Mouse (Mus musculus) lung, embryonic 16.5 days (tissue): ENCODE data around the gene Nkd2. TPM values are rescaled to one million over a fixed set of nuclear protein-coding genes. Genes with fewer than 3 reads are reported as not detected.

Experiments used
- ATAC-seq: fragments of 200-750 bp; cut with Nextera tagmentation; 2 replicates; pipeline ENCODE4 v1.8.0; 2017; ENCODE audit warnings: low read depth, mild to moderate bottlenecking, moderate library complexity
- H3K27ac ChIP-seq: fragments of 300-500 bp; sonication (generic); 2 replicates; pipeline ENCODE4 v1.5.1; 2014; ENCODE audit warnings: mild to moderate bottlenecking, control low read depth, low read length
- H3K27me3 ChIP-seq: fragments of 300-500 bp; sonication (generic); 2 replicates; pipeline ENCODE4 v1.6.1; 2014; ENCODE audit warnings: low read depth, low read length, mixed read lengths; ENCODE audit not compliant: control insufficient read depth, insufficient read depth
- H3K36me3 ChIP-seq: fragments of 300-500 bp; sonication (generic); 2 replicates; pipeline ENCODE4 v1.6.1; 2014; ENCODE audit warnings: low read length; ENCODE audit not compliant: control insufficient read depth, insufficient read depth
- H3K4me1 ChIP-seq: fragments of 300-500 bp; sonication (generic); replicated peaks from 2 replicates; pipeline ENCODE4 v1.6.1; 2014; ENCODE audit warnings: low read length, mixed read lengths; ENCODE audit not compliant: control insufficient read depth, insufficient read depth
- H3K4me2 ChIP-seq: fragments of 300-500 bp; sonication (generic); 2 replicates; pipeline ENCODE4 v1.6.1; 2014; ENCODE audit warnings: low read depth, low read length, control low read depth
- H3K4me3 ChIP-seq: fragments of 300-500 bp; sonication (generic); 2 replicates; pipeline ENCODE4 v1.5.1; 2014; ENCODE audit warnings: mild to moderate bottlenecking, low read length, control low read depth
- H3K9ac ChIP-seq: fragments of 300-500 bp; sonication (generic); 2 replicates; pipeline ENCODE4 v1.6.1; 2014; ENCODE audit warnings: low read length, control low read depth
- H3K9me3 ChIP-seq: fragments of 300-500 bp; sonication (generic); 2 replicates; pipeline ENCODE4 v1.6.1; 2016; ENCODE audit warnings: low read length; ENCODE audit not compliant: control insufficient read depth
- WGBS: fragments of 180-500 bp; shearing (Covaris S2); extraction: QIAGEN DNeasy Blood & Tissue Kit; methylation state at CpG from one replicate; pipeline ENCODE4 v1.1.7; 2014; 5-methylcytosine and 5-hydroxymethylcytosine counted together
- polyA plus RNA-seq: library from polyadenylated mRNA; unstranded; fragments of >200 nt; fragmentation: Nextera tagmentation; extraction: Ambion mirVana; gene quantifications from 2 replicates; pipeline ENCODE4 v1.2.1, GENCODE M21; 2015

Nkd2 gene
- 4.7 and 4.8 TPM in 2 replicates for polyA plus RNA-seq

GRCm38 (mm10) chr13:73847465-73847836 is at the start of gene Nkd2:
Nkd2 (minus strand) TSS chr13:73847631.
- peaks cover 19% of the 10 kb centered on the region for H3K27me3 ChIP-seq
- under 1% methylated on average over 31 of the region's 38 CpGs for WGBS
- no peaks in the 10 kb centered on the region for H3K36me3 ChIP-seq
- peak within 1 kb of the TSS; percentile 93 for H3K4me2 ChIP-seq
- H3K9ac ChIP-seq = peak within 1 kb of the TSS; percentile 70
- ATAC-seq = peak; percentile 91
- H3K27ac ChIP-seq = no peak within 1 kb of the TSS
- H3K9me3 ChIP-seq = no peaks in the 10 kb centered on the region
- peak within 1 kb of the TSS; percentile 60 for H3K4me3 ChIP-seq
- no peaks in the 10 kb centered on the region; the same call in none of the 2 replicates for H3K4me1 ChIP-seq

GRCm38 (mm10) chr13:73892493-73893178 is 45.2 kb upstream of the Nkd2 start:
- H3K9me3 ChIP-seq = no peaks in the 10 kb centered on the region
- peak overlapping the region; percentile 47 for H3K27ac ChIP-seq
- no peaks in the 10 kb centered on the region for H3K27me3 ChIP-seq
- 24% methylated on average over 6 of the region's 6 CpGs for WGBS
- ATAC-seq = peak; percentile 86
- H3K36me3 ChIP-seq = no peaks in the 10 kb centered on the region
- H3K4me2 ChIP-seq = no peak overlapping the region
- no peak overlapping the region for H3K9ac ChIP-seq
- no peak overlapping the region for H3K4me3 ChIP-seq
- peaks cover 15% of the 10 kb centered on the region for H3K4me1 ChIP-seq

GRCm38 (mm10) chr13:73887415-73887874 is 40.0 kb upstream of the Nkd2 start:
- Histone ChIP-seq H3K9ac (no peak overlapping the region), H3K9me3 (no peaks in the 10 kb centered on the region), H3K4me3 (no peak overlapping the region), H3K4me1 (peaks cover 3% of the 10 kb centered on the region), H3K4me2 (no peak overlapping the region), H3K27me3 (no peaks in the 10 kb centered on the region), H3K36me3 (no peaks in the 10 kb centered on the region), H3K27ac (no peak overlapping the region)
- 49% methylated on average over 4 of the region's 4 CpGs for WGBS
- peak; percentile 76 for ATAC-seq

- H3K36me3 ChIP-seq = no peaks in the 10 kb centered on the region
- no peaks in the 10 kb centered on the region; the same call in 1 of the 2 replicates for H3K4me1 ChIP-seq
- H3K27me3 ChIP-seq = no peaks in the 10 kb centered on the region
- no peaks in the 10 kb centered on the region for H3K9me3 ChIP-seq
- 75% methylated on average over 5 of the region's 5 CpGs for WGBS
- ATAC-seq = no peak
- H3K4me3 ChIP-seq = no peak overlapping the region
- no peak overlapping the region for H3K9ac ChIP-seq
- H3K4me2 ChIP-seq = no peak overlapping the region
- no peak overlapping the region for H3K27ac ChIP-seq
Observed at GRCm38 (mm10) chr13:73886601-73887000, 39.2 kb upstream of the Nkd2 start.

GRCm38 (mm10) chr13:73886066-73886465 is 38.6 kb upstream of the Nkd2 start:
- 60% methylated on average over 4 of the region's 4 CpGs for WGBS
- Histone ChIP-seq H3K9ac (no peak overlapping the region), H3K27me3 (no peaks in the 10 kb centered on the region), H3K27ac (no peak overlapping the region), H3K4me2 (no peak overlapping the region), H3K4me1 (no peaks in the 10 kb centered on the region; the same call in 1 of the 2 replicates), H3K36me3 (no peaks in the 10 kb centered on the region), H3K4me3 (no peak overlapping the region), H3K9me3 (no peaks in the 10 kb centered on the region)
- no peak for ATAC-seq

- H3K27ac ChIP-seq = no peak overlapping the region
- H3K4me1 ChIP-seq = no peaks in the 10 kb centered on the region; the same call in 1 of the 2 replicates
- H3K36me3 ChIP-seq = no peaks in the 10 kb centered on the region
- H3K4me2 ChIP-seq = no peak overlapping the region
- no peak overlapping the region for H3K9ac ChIP-seq
- no peaks in the 10 kb centered on the region for H3K9me3 ChIP-seq
- no peak overlapping the region for H3K4me3 ChIP-seq
- H3K27me3 ChIP-seq = no peaks in the 10 kb centered on the region
- ATAC-seq = no peak
- 53% methylated on average over 4 of the region's 4 CpGs for WGBS
Observed at GRCm38 (mm10) chr13:73885656-73886055, 38.2 kb upstream of the Nkd2 start.

GRCm38 (mm10) chr13:73881347-73881746 is 33.9 kb upstream of the Nkd2 start:
- no peak for ATAC-seq
- Histone ChIP-seq H3K4me2 (no peak overlapping the region), H3K27ac (no peak overlapping the region), H3K9me3 (peaks cover 2% of the 10 kb centered on the region; the same call in 1 of the 2 replicates), H3K9ac (no peak overlapping the region), H3K36me3 (no peaks in the 10 kb centered on the region), H3K4me3 (no peak overlapping the region), H3K27me3 (no peaks in the 10 kb centered on the region), H3K4me1 (no peaks in the 10 kb centered on the region)
- WGBS = 51% methylated on average over 8 of the region's 8 CpGs

GRCm38 (mm10) chr13:73879824-73880223 is 32.4 kb upstream of the Nkd2 start:
- 81% methylated on average over 5 of the region's 5 CpGs for WGBS
- Histone ChIP-seq H3K36me3 (no peaks in the 10 kb centered on the region), H3K9me3 (peaks cover 2% of the 10 kb centered on the region; the same call in 1 of the 2 replicates), H3K4me2 (no peak overlapping the region), H3K4me1 (no peaks in the 10 kb centered on the region), H3K4me3 (no peak overlapping the region), H3K27ac (no peak overlapping the region), H3K9ac (no peak overlapping the region), H3K27me3 (no peaks in the 10 kb centered on the region)
- ATAC-seq = no peak

GRCm38 (mm10) chr13:73872159-73872558 is 24.7 kb upstream of the Nkd2 start:
- Histone ChIP-seq H3K36me3 (no peaks in the 10 kb centered on the region), H3K4me2 (no peak overlapping the region), H3K27me3 (no peaks in the 10 kb centered on the region), H3K27ac (no peak overlapping the region), H3K4me3 (no peak overlapping the region), H3K9ac (no peak overlapping the region), H3K4me1 (no peaks in the 10 kb centered on the region), H3K9me3 (no peaks in the 10 kb centered on the region)
- ATAC-seq = no peak
- WGBS = 66% methylated on average over 2 of the region's 2 CpGs
